Mouse (Mus musculus) intestine, postnatal 0 days (tissue): ENCODE data around the gene Skil. TPM values are rescaled to one million over a fixed set of nuclear protein-coding genes. Genes with fewer than 3 reads are reported as not detected.
A peak's percentile ranks its signal among the peaks of the same experiment; 100 is the strongest.

Experiments used
- ATAC-seq: fragments of 200-750 bp; cut with Nextera tagmentation; 2 replicates; pipeline ENCODE4 v1.8.0; 2017; ENCODE audit warnings: mild to moderate bottlenecking, moderate TSS enrichment, moderate library complexity
- H3K27ac ChIP-seq: fragments of 300-500 bp; sonication (generic); 2 replicates; pipeline ENCODE4 v1.5.1; 2014; ENCODE audit warnings: mild to moderate bottlenecking, low read depth, low read length, moderate library complexity
- H3K27me3 ChIP-seq: fragments of 300-500 bp; sonication (generic); replicated peaks from 2 replicates; pipeline ENCODE4 v1.6.1; 2014; ENCODE audit warnings: low read length, mixed read lengths; ENCODE audit not compliant: control insufficient read depth, insufficient read depth
- H3K36me3 ChIP-seq: fragments of 300-500 bp; sonication (generic); 2 replicates; pipeline ENCODE4 v1.6.1; 2014; ENCODE audit warnings: mild to moderate bottlenecking, moderate library complexity; ENCODE audit not compliant: control insufficient read depth, insufficient read depth
- H3K4me1 ChIP-seq: fragments of 300-500 bp; sonication (generic); replicated peaks from 2 replicates; pipeline ENCODE4 v1.6.1; 2014; ENCODE audit warnings: antibody characterized with exemption, low read length, mixed read lengths; ENCODE audit not compliant: control insufficient read depth, insufficient read depth
- H3K4me2 ChIP-seq: fragments of 300-500 bp; sonication (generic); replicated peaks from 2 replicates; pipeline ENCODE4 v1.6.1; 2014; ENCODE audit warnings: low read depth, mild to moderate bottlenecking, moderate library complexity
- H3K4me3 ChIP-seq: fragments of 300-500 bp; sonication (generic); 2 replicates; pipeline ENCODE4 v1.5.1; 2014; ENCODE audit warnings: low read depth, low read length
- H3K9ac ChIP-seq: fragments of 300-500 bp; sonication (generic); 2 replicates; pipeline ENCODE4 v1.6.1; 2014; ENCODE audit warnings: mild to moderate bottlenecking, low read depth, low read length
- H3K9me3 ChIP-seq: fragments of 300-500 bp; sonication (generic); 2 replicates; pipeline ENCODE4 v1.6.1; 2016; ENCODE audit warnings: mixed run types; ENCODE audit not compliant: control insufficient read depth
- CTCF ChIP-seq: sonication (generic); IDR thresholded peaks from 2 replicates; pipeline ENCODE4 v1.5.1; 2016; ENCODE audit warnings: low read depth, mild to moderate bottlenecking, control low read depth, antibody characterized with exemption, moderate library complexity
- WGBS: fragments of 180-500 bp; shearing (Covaris S2); extraction: QIAGEN DNeasy Blood & Tissue Kit; methylation state at CpG from one replicate; pipeline ENCODE4 v1.1.7; 2014; 5-methylcytosine and 5-hydroxymethylcytosine counted together
- polyA plus RNA-seq: library from polyadenylated mRNA; unstranded; fragments of >200 nt; fragmentation: Nextera tagmentation; extraction: Ambion mirVana; gene quantifications from 2 replicates; pipeline ENCODE4 v1.2.1, GENCODE M21; 2015

The Skil gene
- polyA plus RNA-seq, 1 experiment from 2014 or later: 19.1 TPM

GRCm38 (mm10) chr3:31062325-31062724 lies 32.5 kb upstream of the Skil start:
- no peak overlapping the region for H3K27ac ChIP-seq
- no peak for ATAC-seq
- H3K9me3 ChIP-seq: no peaks in the 10 kb centered on the region
- WGBS: 82% methylated on average over 7 of the region's 7 CpGs
- no peaks in the 10 kb centered on the region for H3K4me1 ChIP-seq
- H3K27me3 ChIP-seq: no peaks in the 10 kb centered on the region
- no peak for TF ChIP-seq CTCF
- H3K4me2 ChIP-seq: no peak overlapping the region
- H3K4me3 ChIP-seq: no peak overlapping the region
- H3K9ac ChIP-seq: no peak overlapping the region
- H3K36me3 ChIP-seq: no peaks in the 10 kb centered on the region

- H3K36me3 ChIP-seq: no peaks in the 10 kb centered on the region
- WGBS: 85% methylated on average over 7 of the region's 7 CpGs
These were observed 26.4 kb upstream of the Skil start for GRCm38 (mm10) chr3:31068482-31068881.

GRCm38 (mm10) chr3:31071804-31072203 lies 23.1 kb upstream of the Skil start:
- no peak overlapping the region for H3K4me2 ChIP-seq
- H3K36me3 ChIP-seq: no peaks in the 10 kb centered on the region
- no peak for ATAC-seq
- no peak for TF ChIP-seq CTCF
- peaks cover 7% of the 10 kb centered on the region; the same call in 1 of the 2 replicates for H3K4me1 ChIP-seq
- WGBS: 86% methylated on average over 14 of the region's 14 CpGs
- H3K9ac ChIP-seq: no peak overlapping the region
- no peaks in the 10 kb centered on the region for H3K9me3 ChIP-seq
- no peak overlapping the region for H3K4me3 ChIP-seq
- H3K27me3 ChIP-seq: no peaks in the 10 kb centered on the region
- no peak overlapping the region for H3K27ac ChIP-seq

More at GRCm38 (mm10) chr3:31068482-31068881, 26.4 kb upstream of the Skil start:
- Histone ChIP-seq H3K9ac (no peak overlapping the region), H3K27me3 (no peaks in the 10 kb centered on the region), H3K4me3 (no peak overlapping the region), H3K4me2 (no peak overlapping the region), H3K27ac (no peak overlapping the region), H3K4me1 (no peaks in the 10 kb centered on the region), H3K9me3 (no peaks in the 10 kb centered on the region)
- no peak for ATAC-seq
- TF ChIP-seq CTCF: no peak

GRCm38 (mm10) chr3:31075808-31076207 lies 19.1 kb upstream of the Skil start:
- WGBS: 28% methylated on average over 11 of the region's 11 CpGs
- peak; percentile 59 for TF ChIP-seq CTCF
- peak overlapping the region; percentile 87 for H3K27ac ChIP-seq

GRCm38 (mm10) chr3:31077068-31077703 lies 17.7 kb upstream of the Skil start:
- peak; percentile 70 for ATAC-seq
- peak overlapping the region; percentile 13; the same call in 1 of the 2 replicates for H3K4me2 ChIP-seq
- H3K27me3 ChIP-seq: no peaks in the 10 kb centered on the region
- no peak for TF ChIP-seq CTCF
- no peak overlapping the region for H3K4me3 ChIP-seq
- no peak overlapping the region for H3K9ac ChIP-seq
- no peaks in the 10 kb centered on the region for H3K9me3 ChIP-seq
- H3K27ac ChIP-seq: peak overlapping the region; percentile 87
- no peaks in the 10 kb centered on the region for H3K36me3 ChIP-seq
- H3K4me1 ChIP-seq: peaks cover 12% of the 10 kb centered on the region; the same call in 1 of the 2 replicates
- 44% methylated on average over 6 of the region's 6 CpGs for WGBS

More at GRCm38 (mm10) chr3:31075808-31076207, 19.1 kb upstream of the Skil start:
- peak; percentile 91 for ATAC-seq
- no peak overlapping the region for H3K9ac ChIP-seq
- H3K9me3 ChIP-seq: no peaks in the 10 kb centered on the region
- no peaks in the 10 kb centered on the region for H3K36me3 ChIP-seq
- no peaks in the 10 kb centered on the region for H3K27me3 ChIP-seq
- no peak overlapping the region for H3K4me3 ChIP-seq
- H3K4me2 ChIP-seq: no peak overlapping the region
- H3K4me1 ChIP-seq: peaks cover 12% of the 10 kb centered on the region; the same call in 1 of the 2 replicates

- Histone ChIP-seq H3K4me1 (peaks cover 23% of the 10 kb centered on the region), H3K4me2 (peak overlapping the region; percentile 21; the same call in 1 of the 2 replicates), H3K9me3 (no peaks in the 10 kb centered on the region), H3K27ac (no peak overlapping the region), H3K9ac (no peak overlapping the region), H3K4me3 (no peak overlapping the region), H3K27me3 (no peaks in the 10 kb centered on the region), H3K36me3 (no peaks in the 10 kb centered on the region)
- no peak for TF ChIP-seq CTCF
- ATAC-seq: no peak
- WGBS: 40% methylated on average over 10 of the region's 10 CpGs
These were observed 15.4 kb upstream of the Skil start for GRCm38 (mm10) chr3:31079450-31079849.
